Mouse (Mus musculus): Measurements from ENCODE around the gene Gpatch8. TPM values are rescaled to one million over a fixed set of nuclear protein-coding genes. Genes with fewer than 3 reads are reported as not detected.
"Not testable (repeated sequence)": the region's sequence is repeated elsewhere in the genome, so short reads cannot be mapped to it uniquely, and the experiment has no call there.

Gpatch8 gene
- polyA plus RNA-seq, 2 experiments = 38.2 to 43.0 TPM

- Histone ChIP-seq H3K4me2 (replicated peaks; ENCODE audit: low read depth, low read length, severe bottlenecking) (no peak overlapping the region), H3K9ac (ENCODE audit: low read depth, low read length, severe bottlenecking) (no peak overlapping the region), H3K9me3 (ENCODE audit: control insufficient read depth, low read length) (no peaks in the 10 kb centered on the region), H3K4me1 (ENCODE audit: control insufficient read depth, insufficient read depth, low read length) (no peaks in the 10 kb centered on the region), H3K27me3 (ENCODE audit: control insufficient read depth, insufficient read depth, low read length) (no peaks in the 10 kb centered on the region), H3K4me3 (replicated peaks; ENCODE audit: low read length) (no peak overlapping the region), H3K36me3 (ENCODE audit: control insufficient read depth, insufficient read depth, low read length) (no peaks in the 10 kb centered on the region), H3K27ac (replicated peaks; ENCODE audit: low read depth, low read length) (no peak overlapping the region)
- no peak for TF ChIP-seq POLR2A (IDR thresholded peaks at IDR 0.05; ENCODE audit: borderline replicate concordance, extremely low read depth, insufficient read depth, insufficient read length)
- ATAC-seq (ENCODE audit: low FRiP score, low read depth) (no peak), DNase-seq (ENCODE audit: low spot score) (no peak)
- WGBS = 74% methylated on average over 7 of the region's 7 CpGs
These were observed 12.7 kb upstream of the Gpatch8 start for GRCm38 (mm10) chr11:102568756-102569377.

DNA sequence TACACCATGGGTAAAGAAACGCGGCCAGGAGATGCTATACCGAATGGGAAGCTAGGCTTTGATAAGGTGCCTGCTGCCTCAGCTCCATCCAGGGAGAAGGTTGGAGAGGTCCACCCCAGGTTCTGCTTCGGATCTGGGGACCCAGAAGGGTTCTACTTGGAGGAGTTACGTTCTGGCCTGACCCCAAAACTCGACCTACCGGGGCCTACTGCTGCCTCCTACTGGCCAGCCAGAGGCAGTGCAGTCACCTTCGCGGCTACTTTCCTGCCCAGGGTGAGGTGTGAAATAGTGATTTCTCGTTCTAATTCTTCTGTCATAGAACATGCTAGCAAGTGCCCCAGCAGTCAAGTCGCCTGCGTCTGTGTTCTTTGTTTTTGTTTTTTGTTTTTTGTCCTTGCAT lies 12.0 kb upstream of the Gpatch8 start:
- no peak for TF ChIP-seq POLR2A (IDR thresholded peaks at IDR 0.05; ENCODE audit: borderline replicate concordance, extremely low read depth, insufficient read depth, insufficient read length)
- WGBS = 69% methylated on average over 12 of the region's 12 CpGs
- Histone ChIP-seq H3K4me2 (replicated peaks; ENCODE audit: low read depth, low read length, severe bottlenecking) (no peak overlapping the region), H3K36me3 (ENCODE audit: control insufficient read depth, insufficient read depth, low read length) (no peaks in the 10 kb centered on the region), H3K4me3 (replicated peaks; ENCODE audit: low read length) (no peak overlapping the region), H3K9me3 (ENCODE audit: control insufficient read depth, low read length) (no peaks in the 10 kb centered on the region), H3K27ac (replicated peaks; ENCODE audit: low read depth, low read length) (no peak overlapping the region), H3K27me3 (ENCODE audit: control insufficient read depth, insufficient read depth, low read length) (no peaks in the 10 kb centered on the region), H3K4me1 (ENCODE audit: control insufficient read depth, insufficient read depth, low read length) (no peaks in the 10 kb centered on the region), H3K9ac (ENCODE audit: low read depth, low read length, severe bottlenecking) (no peak overlapping the region)
- DNase-seq (ENCODE audit: low spot score) (no peak), ATAC-seq (ENCODE audit: low FRiP score, low read depth) (no peak)

DNA sequence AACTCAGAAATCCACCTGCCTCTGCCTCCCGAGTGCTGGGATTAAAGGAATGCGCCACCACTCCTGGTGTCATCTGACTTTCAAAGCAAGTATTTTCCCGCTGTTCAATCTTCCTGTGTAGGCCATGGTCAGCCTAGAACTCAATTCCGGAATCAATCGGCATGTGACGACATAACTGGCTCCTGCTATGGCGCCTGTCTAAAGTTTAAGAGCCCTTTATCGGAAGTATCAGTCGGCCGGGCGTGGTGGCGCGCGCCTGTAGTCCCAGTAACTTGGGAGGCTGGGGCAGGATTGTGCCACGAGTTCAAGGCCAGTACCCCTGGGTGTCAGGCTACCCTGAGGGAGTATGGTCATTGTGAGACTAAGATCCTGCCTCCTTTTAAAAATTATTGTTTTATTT lies 11.5 kb upstream of the Gpatch8 start:
- H3K36me3 ChIP-seq (ENCODE audit: control insufficient read depth, insufficient read depth, low read length) = no peaks in the 10 kb centered on the region
- H3K9ac ChIP-seq (ENCODE audit: low read depth, low read length, severe bottlenecking) = no peak overlapping the region
- no peaks in the 10 kb centered on the region for H3K4me1 ChIP-seq (ENCODE audit: control insufficient read depth, insufficient read depth, low read length)
- TF ChIP-seq POLR2A (IDR thresholded peaks at IDR 0.05; ENCODE audit: borderline replicate concordance, extremely low read depth, insufficient read depth, insufficient read length) = no peak
- ATAC-seq (ENCODE audit: low FRiP score, low read depth) (no peak), DNase-seq (ENCODE audit: low spot score) (no peak)
- H3K27ac ChIP-seq (replicated peaks; ENCODE audit: low read depth, low read length) = no peak overlapping the region
- H3K4me2 ChIP-seq (replicated peaks; ENCODE audit: low read depth, low read length, severe bottlenecking) = no peak overlapping the region
- 96% methylated on average over 15 of the region's 15 CpGs for WGBS
- H3K27me3 ChIP-seq (ENCODE audit: control insufficient read depth, insufficient read depth, low read length) = no peaks in the 10 kb centered on the region
- H3K4me3 ChIP-seq (replicated peaks; ENCODE audit: low read length) = no peak overlapping the region
- H3K9me3 ChIP-seq (ENCODE audit: control insufficient read depth, low read length) = no peaks in the 10 kb centered on the region

DNA sequence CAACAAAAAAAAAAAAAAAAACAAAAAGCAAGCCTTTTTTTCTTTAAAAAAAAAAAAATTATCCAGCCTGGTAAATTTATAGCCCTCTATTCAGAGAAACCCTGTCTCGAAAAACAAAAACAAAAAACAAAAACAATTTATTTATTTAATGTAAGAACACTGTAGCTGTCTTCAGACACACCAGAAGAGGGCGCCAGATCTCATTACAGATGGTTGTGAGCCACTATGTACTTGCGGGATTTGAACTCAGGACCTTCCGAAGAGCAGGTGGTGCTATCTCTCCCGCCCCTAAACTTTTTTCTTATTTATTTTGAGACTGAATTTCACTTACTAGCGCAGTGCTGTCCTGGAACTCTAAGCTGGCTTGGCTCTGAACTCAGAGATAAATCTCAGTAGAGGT lies 11.0 kb upstream of the Gpatch8 start:
- WGBS = 85% methylated on average over 6 of the region's 6 CpGs
- H3K4me3 ChIP-seq (replicated peaks; ENCODE audit: low read length) = no peak overlapping the region
- DNase-seq (ENCODE audit: low spot score) = no peak
- no peaks in the 10 kb centered on the region for H3K36me3 ChIP-seq (ENCODE audit: control insufficient read depth, insufficient read depth, low read length)
- H3K4me2 ChIP-seq (replicated peaks; ENCODE audit: low read depth, low read length, severe bottlenecking) = no peak overlapping the region
- no peak overlapping the region for H3K9ac ChIP-seq (ENCODE audit: low read depth, low read length, severe bottlenecking)
- ATAC-seq (ENCODE audit: low FRiP score, low read depth) = no peak
- H3K4me1 ChIP-seq (ENCODE audit: control insufficient read depth, insufficient read depth, low read length) = no peaks in the 10 kb centered on the region
- no peak overlapping the region for H3K27ac ChIP-seq (replicated peaks; ENCODE audit: low read depth, low read length)
- no peaks in the 10 kb centered on the region for H3K9me3 ChIP-seq (ENCODE audit: control insufficient read depth, low read length)
- no peak for TF ChIP-seq POLR2A (IDR thresholded peaks at IDR 0.05; ENCODE audit: borderline replicate concordance, extremely low read depth, insufficient read depth, insufficient read length)
- no peaks in the 10 kb centered on the region for H3K27me3 ChIP-seq (ENCODE audit: control insufficient read depth, insufficient read depth, low read length)

DNA sequence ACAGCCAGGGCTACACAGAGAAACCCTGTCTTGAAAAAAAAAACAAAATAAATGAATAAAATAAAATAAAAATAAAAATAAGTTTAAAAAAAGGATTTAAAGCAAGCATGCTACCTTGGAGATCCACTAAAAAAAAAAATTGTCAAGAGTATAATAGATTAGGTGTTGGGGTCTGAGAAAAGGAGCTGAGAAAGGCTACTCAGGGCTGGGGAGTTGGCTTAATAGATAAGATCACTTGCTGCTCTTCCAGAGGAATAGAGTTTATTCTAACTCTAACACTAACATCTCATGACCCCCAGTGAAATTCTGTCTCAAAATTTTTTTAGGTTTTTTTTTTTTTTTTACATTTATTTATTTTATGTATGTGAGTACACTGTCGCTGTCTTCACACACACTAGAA lies 10.1 kb upstream of the Gpatch8 start:
- Histone ChIP-seq H3K4me3 (replicated peaks; ENCODE audit: low read length) (no peak overlapping the region), H3K27ac (replicated peaks; ENCODE audit: low read depth, low read length) (no peak overlapping the region), H3K36me3 (ENCODE audit: control insufficient read depth, insufficient read depth, low read length) (no peaks in the 10 kb centered on the region), H3K9ac (ENCODE audit: low read depth, low read length, severe bottlenecking) (no peak overlapping the region), H3K4me2 (replicated peaks; ENCODE audit: low read depth, low read length, severe bottlenecking) (no peak overlapping the region), H3K9me3 (ENCODE audit: control insufficient read depth, low read length) (no peaks in the 10 kb centered on the region), H3K4me1 (ENCODE audit: control insufficient read depth, insufficient read depth, low read length) (no peaks in the 10 kb centered on the region), H3K27me3 (ENCODE audit: control insufficient read depth, insufficient read depth, low read length) (no peaks in the 10 kb centered on the region)
- DNase-seq (ENCODE audit: low spot score) (no peak), ATAC-seq (ENCODE audit: low FRiP score, low read depth) (no peak)
- no peak for TF ChIP-seq POLR2A (IDR thresholded peaks at IDR 0.05; ENCODE audit: borderline replicate concordance, extremely low read depth, insufficient read depth, insufficient read length)
- WGBS = 97% methylated on average over 1 of the region's 1 CpGs

DNA sequence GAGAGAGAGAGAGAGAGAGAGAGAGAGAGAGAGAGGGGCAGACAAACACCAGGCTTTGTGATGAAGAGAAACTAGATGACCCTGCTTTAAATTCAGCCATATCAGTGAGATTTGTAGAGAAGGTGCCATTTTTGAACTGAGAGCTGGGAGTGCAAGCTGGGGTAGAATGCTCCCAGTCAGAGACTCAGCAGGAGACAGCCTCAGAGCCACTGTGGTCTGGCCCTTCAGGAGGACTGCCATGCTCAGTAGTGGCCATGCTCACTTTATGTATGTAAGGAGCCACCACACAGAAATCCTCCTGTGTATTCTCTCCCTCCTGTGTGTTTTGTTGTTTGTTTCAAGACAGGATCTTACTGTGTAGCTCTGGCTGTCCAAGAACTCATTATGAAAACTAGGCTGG lies 9.5 kb upstream of the Gpatch8 start:
- no peak overlapping the region for H3K4me3 ChIP-seq (replicated peaks; ENCODE audit: low read length)
- no peak overlapping the region for H3K27ac ChIP-seq (replicated peaks; ENCODE audit: low read depth, low read length)
- no peaks in the 10 kb centered on the region for H3K36me3 ChIP-seq (ENCODE audit: control insufficient read depth, insufficient read depth, low read length)
- H3K4me1 ChIP-seq (ENCODE audit: control insufficient read depth, insufficient read depth, low read length) = no peaks in the 10 kb centered on the region
- DNase-seq (ENCODE audit: low spot score) = no peak
- no peak overlapping the region for H3K9ac ChIP-seq (ENCODE audit: low read depth, low read length, severe bottlenecking)
- H3K4me2 ChIP-seq (replicated peaks; ENCODE audit: low read depth, low read length, severe bottlenecking) = no peak overlapping the region
- TF ChIP-seq POLR2A (IDR thresholded peaks at IDR 0.05; ENCODE audit: borderline replicate concordance, extremely low read depth, insufficient read depth, insufficient read length) = no peak
- no peak for ATAC-seq (ENCODE audit: low FRiP score, low read depth)
- H3K27me3 ChIP-seq (ENCODE audit: control insufficient read depth, insufficient read depth, low read length) = no peaks in the 10 kb centered on the region
- no peaks in the 10 kb centered on the region for H3K9me3 ChIP-seq (ENCODE audit: control insufficient read depth, low read length)

- not testable (repeated sequence) for H3K4me2 ChIP-seq (replicated peaks; ENCODE audit: low read depth, low read length, severe bottlenecking); H3K27ac ChIP-seq (replicated peaks; ENCODE audit: low read depth, low read length); H3K4me1 ChIP-seq (ENCODE audit: control insufficient read depth, insufficient read depth, low read length); H3K4me3 ChIP-seq (replicated peaks; ENCODE audit: low read length); H3K36me3 ChIP-seq (ENCODE audit: control insufficient read depth, insufficient read depth, low read length); ATAC-seq (ENCODE audit: low FRiP score, low read depth); H3K9ac ChIP-seq (ENCODE audit: low read depth, low read length, severe bottlenecking); H3K27me3 ChIP-seq (ENCODE audit: control insufficient read depth, insufficient read depth, low read length); H3K9me3 ChIP-seq (ENCODE audit: control insufficient read depth, low read length); DNase-seq (ENCODE audit: low spot score)
- 82% methylated on average over 14 of the region's 14 CpGs for WGBS
These were observed 8.9 kb upstream of the Gpatch8 start for GRCm38 (mm10) chr11:102564952-102565671.

All from limb, embryonic 14.5 days (tissue).